Mouse (Mus musculus): ENCODE measurements around the gene Stip1. TPM values are rescaled to one million over a fixed set of nuclear protein-coding genes. Genes with fewer than 3 reads are reported as not detected.
A peak's percentile ranks its signal among the peaks of the same experiment; 100 is the strongest.
"Not testable (repeated sequence)": the region's sequence is repeated elsewhere in the genome, so short reads cannot be mapped to it uniquely, and the experiment has no call there.

The Stip1 gene
- polyA plus RNA-seq (2015; fragmentation: Nextera tagmentation; extraction: Ambion mirVana), result 244 and 249 TPM in 2 replicates

DNA sequence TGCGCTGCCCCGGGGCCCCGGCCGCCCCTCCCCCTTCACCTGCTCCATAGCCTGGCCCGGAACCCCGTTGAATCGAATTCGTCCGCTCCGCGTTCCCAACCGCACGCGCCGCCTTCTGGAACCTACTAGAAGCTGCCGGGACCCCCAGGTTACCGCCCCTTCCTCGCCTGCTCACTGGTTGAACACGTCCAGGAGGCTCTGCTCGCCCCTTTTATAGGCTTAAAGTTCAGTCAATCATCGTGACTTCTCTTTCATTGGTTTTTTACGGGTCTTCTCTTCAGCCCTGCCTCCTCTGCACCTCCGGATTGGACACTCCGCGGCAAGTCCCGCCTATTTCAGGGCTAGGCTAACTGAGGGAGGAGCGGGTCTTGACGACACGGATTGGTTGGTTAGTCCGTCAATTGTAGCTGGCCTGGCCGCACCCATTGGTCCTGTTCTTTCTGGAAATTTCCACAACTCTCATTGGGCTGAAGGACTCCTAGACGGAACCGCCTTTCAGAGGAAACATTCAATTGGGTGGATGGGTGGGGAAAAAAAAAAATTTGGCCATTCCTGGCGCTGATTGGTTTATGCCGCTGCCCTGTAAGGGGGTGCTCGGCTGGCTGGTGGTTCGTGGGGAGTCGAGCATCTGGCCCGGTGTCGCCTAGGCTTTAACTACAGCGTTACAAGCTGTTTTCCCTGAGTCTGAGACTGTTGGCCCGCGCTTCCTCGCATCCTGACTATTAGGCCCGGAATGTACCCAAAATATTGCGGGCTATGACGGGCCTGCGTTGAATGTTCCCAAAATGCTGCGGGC is at the start of gene Stip1:
Gene Stip1 (minus strand): TSS at position 127 of the 796 bp plus-strand sequence.
- under 1% methylated on average over 49 of the region's 49 CpGs for WGBS
- Histone ChIP-seq H3K27me3 (no peaks in the 10 kb centered on the region), H3K36me3 (peaks cover 10% of the 10 kb centered on the region; the same call in 1 of the 2 replicates), H3K9ac (peak within 1 kb of the TSS; percentile 88), H3K4me2 (peak within 1 kb of the TSS; percentile 66), H3K27ac (peak within 1 kb of the TSS; percentile 86), H3K4me3 (peak within 1 kb of the TSS; percentile 94), H3K4me1 (peaks cover 11% of the 10 kb centered on the region), H3K9me3 (no peaks in the 10 kb centered on the region)
- ATAC-seq (ENCODE audit: borderline replicate concordance, extremely low read depth, low FRiP score, low TSS enrichment), result peak; percentile 99

DNA sequence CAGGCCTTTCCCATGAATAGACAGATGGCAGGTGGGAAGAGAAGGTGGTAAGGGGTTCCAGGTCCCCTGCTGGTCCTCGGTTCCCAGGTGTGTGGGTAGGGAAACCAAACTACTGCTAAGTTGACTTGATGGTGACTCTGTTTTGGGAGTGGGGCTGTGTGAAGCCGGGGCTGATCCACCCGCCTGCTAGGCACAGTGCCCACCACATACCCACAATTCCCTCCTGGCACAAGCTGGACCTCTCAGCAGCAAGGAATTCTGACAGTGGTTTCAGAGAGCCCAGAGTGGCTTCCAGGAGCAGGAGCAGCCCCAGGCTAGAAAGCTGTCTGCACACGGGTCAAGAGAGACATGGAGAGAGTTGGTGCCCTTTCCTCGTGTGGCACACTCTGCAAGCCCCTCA is 49.3 kb upstream of the Stip1 start:
- no peak overlapping the region for H3K9ac ChIP-seq
- WGBS, result 56% methylated on average over 5 of the region's 5 CpGs
- no peaks in the 10 kb centered on the region for H3K36me3 ChIP-seq
- H3K27me3 ChIP-seq, result peaks cover 17% of the 10 kb centered on the region
- H3K4me2 ChIP-seq, result no peak overlapping the region
- H3K9me3 ChIP-seq, result no peaks in the 10 kb centered on the region
- peaks cover 5% of the 10 kb centered on the region for H3K4me1 ChIP-seq
- H3K4me3 ChIP-seq, result no peak overlapping the region
- no peak for ATAC-seq (ENCODE audit: borderline replicate concordance, extremely low read depth, low FRiP score, low TSS enrichment)
- no peak overlapping the region for H3K27ac ChIP-seq

DNA sequence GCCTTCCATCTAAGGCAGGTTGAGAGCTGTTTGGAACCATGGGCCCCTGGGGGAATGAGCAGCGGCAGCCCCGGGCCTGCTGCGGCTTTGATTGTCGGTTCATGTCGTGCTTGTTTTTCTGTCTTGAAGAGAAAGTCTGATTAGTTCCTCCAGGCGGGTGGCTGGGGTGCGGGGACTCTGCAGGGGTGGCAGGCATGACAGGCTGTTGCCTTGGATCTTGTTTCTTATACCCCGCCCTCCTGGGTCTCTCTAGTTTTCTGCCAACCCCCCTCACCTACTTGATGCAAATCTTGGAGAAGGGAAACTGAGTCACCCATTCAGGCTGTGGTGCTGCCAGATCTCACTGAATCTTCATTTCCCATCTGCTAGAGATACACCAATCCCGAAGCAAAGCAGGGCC is 48.8 kb upstream of the Stip1 start:
- Histone ChIP-seq H3K27me3 (peaks cover 20% of the 10 kb centered on the region), H3K27ac (no peak overlapping the region), H3K36me3 (no peaks in the 10 kb centered on the region), H3K4me1 (peaks cover 5% of the 10 kb centered on the region), H3K9me3 (no peaks in the 10 kb centered on the region), H3K4me2 (no peak overlapping the region), H3K9ac (no peak overlapping the region), H3K4me3 (no peak overlapping the region)
- ATAC-seq (ENCODE audit: borderline replicate concordance, extremely low read depth, low FRiP score, low TSS enrichment), result no peak
- 29% methylated on average over 9 of the region's 9 CpGs for WGBS

DNA sequence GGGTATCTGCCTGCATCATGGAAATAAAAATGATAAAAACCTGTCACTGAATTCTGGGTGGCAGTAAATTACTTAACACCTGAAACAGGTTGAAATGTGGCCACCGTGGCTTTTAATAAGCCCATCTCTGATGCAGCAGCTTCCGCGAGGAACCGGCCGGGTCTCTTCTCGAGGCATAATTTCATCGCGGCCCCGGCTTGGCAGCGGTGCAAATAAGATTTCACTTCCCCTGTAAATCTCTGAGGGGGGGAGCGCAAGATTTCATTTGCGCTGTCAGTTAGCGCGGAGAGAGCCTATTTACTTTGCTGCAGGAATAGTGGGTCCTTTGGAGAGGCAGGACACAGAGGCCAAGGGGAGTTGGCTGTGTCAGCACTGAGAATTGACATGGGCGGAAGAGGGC is 45.0 kb upstream of the Stip1 start:
- 50% methylated on average over 15 of the region's 15 CpGs for WGBS
- no peak for ATAC-seq (ENCODE audit: borderline replicate concordance, extremely low read depth, low FRiP score, low TSS enrichment)
- H3K27me3 ChIP-seq, result peaks cover 18% of the 10 kb centered on the region

DNA sequence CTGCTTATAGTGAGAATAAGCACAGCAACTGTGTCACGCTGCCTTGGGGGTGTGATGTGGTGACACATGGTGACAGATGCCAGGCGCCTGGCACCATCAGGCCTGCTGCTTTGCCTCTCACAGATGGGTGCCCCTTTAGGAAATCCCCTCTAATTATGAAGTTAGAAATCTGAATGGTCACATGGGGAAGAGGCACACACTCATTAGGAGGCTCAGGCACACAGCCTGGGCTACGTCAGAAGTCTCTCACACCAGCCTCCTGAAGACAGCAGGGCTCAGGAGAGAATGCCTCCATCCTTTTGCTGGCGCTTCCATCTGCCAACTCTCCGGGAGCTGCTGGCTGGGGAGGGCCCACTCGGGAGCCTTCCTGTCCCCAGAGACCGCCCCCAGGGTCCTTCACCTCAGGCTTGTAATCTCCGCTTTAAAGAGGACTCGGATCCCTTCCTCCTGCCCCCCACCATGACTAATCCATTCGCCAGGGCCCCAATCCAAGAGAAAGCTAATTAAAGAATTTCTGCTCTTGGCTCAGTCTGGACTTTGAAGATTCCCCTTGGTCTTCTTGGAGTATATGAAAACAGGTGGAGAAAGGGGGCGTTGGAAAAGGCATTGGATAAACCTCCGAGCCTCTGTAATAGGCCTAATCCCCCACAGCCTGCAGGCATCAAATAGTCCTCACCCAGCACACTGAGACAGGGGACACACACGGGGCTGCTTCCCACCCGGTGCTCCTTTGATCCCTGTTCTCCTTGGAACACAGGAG is 43.4 kb upstream of the Stip1 start:
- Histone ChIP-seq H3K4me1 (peaks cover 5% of the 10 kb centered on the region), H3K27me3 (peaks cover 11% of the 10 kb centered on the region)
- WGBS, result 52% methylated on average over 14 of the region's 14 CpGs

More for the DNA sequence above, 45.0 kb upstream of the Stip1 start:
- H3K9me3 ChIP-seq, result no peaks in the 10 kb centered on the region
- peaks cover 5% of the 10 kb centered on the region for H3K4me1 ChIP-seq
- H3K27ac ChIP-seq, result no peak overlapping the region
- no peak overlapping the region for H3K9ac ChIP-seq
- no peak overlapping the region for H3K4me3 ChIP-seq
- H3K36me3 ChIP-seq, result no peaks in the 10 kb centered on the region
- no peak overlapping the region for H3K4me2 ChIP-seq

DNA sequence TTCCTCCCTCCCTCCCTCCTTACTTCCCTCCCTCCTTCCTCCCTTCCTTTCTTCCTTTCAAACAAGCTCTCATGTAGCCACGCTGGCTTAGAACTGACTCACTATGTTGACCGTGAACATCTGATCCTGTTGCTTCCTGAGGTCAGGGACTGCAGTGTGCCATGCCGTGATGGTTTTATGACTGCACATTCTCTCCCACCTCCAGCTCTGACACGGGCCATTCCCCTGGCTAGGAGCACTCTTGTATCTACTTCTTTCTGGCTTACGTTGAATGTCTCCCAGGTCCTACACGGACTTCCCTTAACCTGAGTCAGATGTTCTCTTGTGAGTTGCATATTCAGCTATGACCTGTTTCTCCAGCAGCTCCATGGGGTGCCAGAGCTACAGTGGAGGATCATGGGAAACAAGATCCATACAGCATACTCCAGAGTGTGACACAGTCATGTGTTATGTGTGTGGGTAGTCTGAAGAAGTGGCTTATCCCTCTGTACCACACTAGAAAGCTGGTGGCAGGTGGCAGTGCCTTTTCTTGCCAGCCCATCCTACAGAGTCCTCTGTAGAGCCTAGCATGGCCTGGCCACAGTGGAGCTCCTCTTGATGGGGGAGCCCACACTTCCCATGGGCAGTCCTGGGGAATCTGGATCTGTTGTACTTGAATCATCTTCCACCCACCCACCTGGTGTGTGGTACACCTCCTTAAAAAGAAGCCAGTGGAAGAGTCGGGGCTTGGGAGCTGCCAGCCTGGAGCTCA is 41.9 kb upstream of the Stip1 start:
- H3K9me3 ChIP-seq, result no peaks in the 10 kb centered on the region
- no peaks in the 10 kb centered on the region for H3K36me3 ChIP-seq
- no peak overlapping the region for H3K4me2 ChIP-seq
- H3K27ac ChIP-seq, result no peak overlapping the region
- no peak overlapping the region for H3K9ac ChIP-seq
- 72% methylated on average over 7 of the region's 7 CpGs for WGBS
- no peak for ATAC-seq (ENCODE audit: borderline replicate concordance, extremely low read depth, low FRiP score, low TSS enrichment)
- H3K4me1 ChIP-seq, result peaks cover 5% of the 10 kb centered on the region
- H3K4me3 ChIP-seq, result no peak overlapping the region
- peaks cover 7% of the 10 kb centered on the region for H3K27me3 ChIP-seq

More for the DNA sequence above, 43.4 kb upstream of the Stip1 start:
- ATAC-seq (ENCODE audit: borderline replicate concordance, extremely low read depth, low FRiP score, low TSS enrichment), result no peak
- no peak overlapping the region for H3K4me3 ChIP-seq
- no peak overlapping the region for H3K9ac ChIP-seq
- no peak overlapping the region for H3K27ac ChIP-seq
- H3K9me3 ChIP-seq, result no peaks in the 10 kb centered on the region
- no peak overlapping the region for H3K4me2 ChIP-seq
- H3K36me3 ChIP-seq, result no peaks in the 10 kb centered on the region

DNA sequence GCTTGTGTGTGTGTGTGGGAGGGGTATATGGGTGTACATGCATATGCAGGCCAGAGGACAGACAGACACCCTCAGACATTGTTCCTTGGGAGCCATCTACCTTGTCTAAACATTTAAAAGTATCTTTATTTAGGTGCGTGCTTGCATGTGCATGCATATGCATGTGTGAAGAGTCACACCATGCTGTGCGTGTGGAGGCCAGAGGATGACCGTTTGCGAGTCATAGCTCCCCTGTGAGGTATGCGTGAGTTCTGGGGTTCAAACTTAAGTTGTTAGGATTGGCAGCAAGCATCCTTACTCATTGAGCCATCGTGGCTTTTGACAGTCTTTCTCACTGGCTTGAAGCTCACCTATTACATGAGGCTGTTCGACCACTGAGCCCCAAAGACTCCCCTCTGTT is 38.5 kb upstream of the Stip1 start:
- Histone ChIP-seq H3K36me3 (no peaks in the 10 kb centered on the region), H3K27me3 (0 out of 2 replicates have a peak, but pooled peaks cover 3% of the 10 kb centered on the region), H3K27ac (no peak overlapping the region), H3K4me3 (no peak overlapping the region), H3K4me1 (no peaks in the 10 kb centered on the region), H3K9ac (no peak overlapping the region), H3K9me3 (no peaks in the 10 kb centered on the region), H3K4me2 (no peak overlapping the region)
- no peak for ATAC-seq (ENCODE audit: borderline replicate concordance, extremely low read depth, low FRiP score, low TSS enrichment)
- 85% methylated on average over 7 of the region's 7 CpGs for WGBS

DNA sequence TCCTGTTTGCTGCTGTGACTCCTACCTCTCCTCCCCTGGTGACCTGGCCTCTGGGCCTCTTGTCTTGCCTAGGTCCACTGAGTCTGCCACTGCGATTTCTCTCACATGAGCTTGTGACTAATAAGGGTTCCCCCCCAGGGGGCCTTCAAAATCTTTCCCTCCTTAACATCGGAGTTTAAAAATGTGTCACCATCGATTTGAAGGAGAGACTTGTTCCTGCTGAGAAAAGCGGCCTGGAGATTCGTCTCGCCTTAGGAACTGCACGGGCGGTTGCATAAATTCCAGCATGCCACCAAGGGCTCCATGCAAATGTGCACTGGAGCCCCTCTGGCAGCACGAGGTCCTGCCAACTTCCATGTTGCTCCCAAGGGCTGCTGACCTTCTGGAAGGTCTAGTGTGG is 37.9 kb upstream of the Stip1 start:
- no peaks in the 10 kb centered on the region for H3K36me3 ChIP-seq
- H3K4me1 ChIP-seq, result no peaks in the 10 kb centered on the region
- H3K4me3 ChIP-seq, result no peak overlapping the region
- H3K9ac ChIP-seq, result no peak overlapping the region
- no peak overlapping the region for H3K27ac ChIP-seq
- H3K9me3 ChIP-seq, result no peaks in the 10 kb centered on the region
- no peak for ATAC-seq (ENCODE audit: borderline replicate concordance, extremely low read depth, low FRiP score, low TSS enrichment)
- 0 out of 2 replicates have a peak, but pooled peaks cover 3% of the 10 kb centered on the region for H3K27me3 ChIP-seq
- H3K4me2 ChIP-seq, result no peak overlapping the region
- 61% methylated on average over 9 of the region's 9 CpGs for WGBS

DNA sequence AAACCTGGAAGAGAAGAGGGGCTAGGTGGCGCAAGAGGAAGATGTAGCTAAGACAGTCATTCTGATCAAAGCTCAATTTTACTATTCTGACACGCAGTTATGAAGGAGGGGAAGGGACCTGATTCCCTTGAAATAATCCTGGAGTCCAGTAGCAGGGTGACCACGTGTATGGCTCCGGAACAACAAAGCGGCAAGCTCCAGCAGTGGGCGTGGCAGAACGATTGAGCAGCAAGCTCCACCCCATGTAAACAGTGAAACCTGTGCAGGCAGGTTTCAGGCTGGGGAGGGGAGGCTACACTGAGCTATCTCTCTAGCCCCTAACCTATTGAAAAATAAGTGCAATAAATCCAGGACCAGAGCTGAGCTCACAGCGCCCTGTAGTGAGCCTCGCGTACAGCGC is 35.6 kb upstream of the Stip1 start:
- WGBS, result 71% methylated on average over 11 of the region's 11 CpGs
- not testable (repeated sequence) for H3K4me1 ChIP-seq; H3K4me2 ChIP-seq; H3K36me3 ChIP-seq; H3K27me3 ChIP-seq; H3K9ac ChIP-seq; H3K4me3 ChIP-seq; H3K27ac ChIP-seq; H3K9me3 ChIP-seq; ATAC-seq (ENCODE audit: borderline replicate concordance, extremely low read depth, low FRiP score, low TSS enrichment)

DNA sequence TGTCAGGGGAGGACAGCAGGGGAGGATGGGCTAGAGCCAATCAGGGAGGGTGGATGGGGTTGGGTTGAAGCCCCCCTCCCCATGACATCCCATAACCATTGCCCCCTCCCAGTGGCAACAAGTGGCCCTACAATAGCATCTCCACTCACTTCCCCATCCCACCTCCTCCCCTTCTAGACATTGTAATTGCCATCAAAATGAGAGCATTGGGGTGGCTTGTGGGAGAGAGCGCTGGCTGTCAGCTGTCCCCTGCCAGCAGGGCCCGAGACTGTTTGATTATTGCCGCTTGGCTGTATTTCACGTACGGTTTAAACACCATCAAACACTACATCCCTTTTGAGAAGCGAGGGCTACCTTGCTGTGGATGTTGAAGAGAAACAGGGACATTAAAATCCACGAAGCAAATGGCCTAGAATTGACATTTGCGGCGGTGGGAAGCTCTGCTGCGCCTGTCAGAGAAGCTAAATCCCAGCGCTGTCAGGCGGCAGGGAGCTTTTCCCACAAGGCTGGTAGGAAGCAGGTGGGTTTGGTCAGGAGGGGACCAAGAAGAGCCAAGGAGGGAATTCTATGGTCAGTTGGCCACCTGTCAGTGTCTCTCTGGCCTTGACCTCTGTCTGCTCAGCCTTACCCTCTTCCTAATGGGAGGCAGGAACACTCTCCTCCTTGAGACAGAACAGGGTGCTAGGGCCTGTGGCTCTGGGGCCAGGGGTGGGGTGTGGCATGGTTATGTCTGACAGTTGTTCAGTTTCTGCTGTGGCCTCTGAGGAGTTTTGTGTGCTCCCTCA is 34.4 kb upstream of the Stip1 start:
- WGBS, result 58% methylated on average over 12 of the region's 12 CpGs
- Histone ChIP-seq H3K4me1 (peaks cover 20% of the 10 kb centered on the region), H3K27me3 (0 out of 2 replicates have a peak, but pooled peaks cover 8% of the 10 kb centered on the region), H3K9me3 (no peaks in the 10 kb centered on the region), H3K27ac (no peak overlapping the region), H3K36me3 (no peaks in the 10 kb centered on the region), H3K4me3 (no peak overlapping the region), H3K4me2 (no peak overlapping the region), H3K9ac (no peak overlapping the region)
- no peak for ATAC-seq (ENCODE audit: borderline replicate concordance, extremely low read depth, low FRiP score, low TSS enrichment)

DNA sequence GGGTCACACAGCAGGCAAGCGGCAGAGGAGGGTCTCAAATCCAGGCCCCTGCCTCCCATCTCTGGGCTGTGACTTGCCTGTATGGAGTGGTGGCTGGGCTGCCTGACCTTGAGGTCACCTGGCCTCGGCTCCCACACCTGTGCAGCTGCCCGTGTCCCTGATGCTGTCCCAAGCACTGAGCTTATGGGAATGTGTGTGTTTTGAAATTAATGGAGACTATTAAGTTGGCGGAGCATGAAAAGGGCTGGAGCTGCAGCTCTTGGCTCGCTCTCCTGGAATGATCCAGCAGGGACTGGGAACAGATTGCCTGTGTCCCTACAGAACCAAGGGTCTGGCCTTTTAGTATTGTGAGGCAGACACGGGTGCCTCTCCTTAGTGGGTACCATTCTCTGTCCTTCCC is 32.5 kb upstream of the Stip1 start:
- H3K4me3 ChIP-seq, result no peak overlapping the region
- H3K4me1 ChIP-seq, result peaks cover 30% of the 10 kb centered on the region
- no peak overlapping the region for H3K9ac ChIP-seq
- 46% methylated on average over 6 of the region's 6 CpGs for WGBS
- H3K27ac ChIP-seq, result no peak overlapping the region
- H3K4me2 ChIP-seq, result no peak overlapping the region
- no peaks in the 10 kb centered on the region for H3K36me3 ChIP-seq
- peaks cover 16% of the 10 kb centered on the region for H3K27me3 ChIP-seq
- ATAC-seq (ENCODE audit: borderline replicate concordance, extremely low read depth, low FRiP score, low TSS enrichment), result no peak
- no peaks in the 10 kb centered on the region for H3K9me3 ChIP-seq
